Mouse (Mus musculus) hindbrain, embryonic 16.5 days (tissue): ENCODE data around the gene Bche. TPM values are rescaled to one million over a fixed set of nuclear protein-coding genes. Genes with fewer than 3 reads are reported as not detected.

ENCODE experiments used
- ATAC-seq: fragments of 200-750 bp; cut with Nextera tagmentation; 2 replicates; pipeline ENCODE4 v1.8.0; 2017; ENCODE audit warnings: moderate TSS enrichment, moderate library complexity
- H3K27ac ChIP-seq: fragments of 300-500 bp; sonication (generic); 2 replicates; pipeline ENCODE4 v1.5.1; 2014; ENCODE audit warnings: low read depth, mild to moderate bottlenecking, control low read depth, low read length, moderate library complexity
- H3K27me3 ChIP-seq: fragments of 300-500 bp; sonication (generic); replicated peaks from 2 replicates; pipeline ENCODE4 v1.6.1; 2014; ENCODE audit warnings: low read length; ENCODE audit not compliant: control insufficient read depth, insufficient read depth
- H3K36me3 ChIP-seq: fragments of 300-500 bp; sonication (generic); 2 replicates; pipeline ENCODE4 v1.6.1; 2014; ENCODE audit warnings: mild to moderate bottlenecking, low read length, moderate library complexity, mixed read lengths; ENCODE audit not compliant: control insufficient read depth, insufficient read depth
- H3K4me1 ChIP-seq: fragments of 300-500 bp; sonication (generic); 2 replicates; pipeline ENCODE4 v1.6.1; 2014; ENCODE audit warnings: low read depth, low read length; ENCODE audit not compliant: control insufficient read depth, insufficient read depth
- H3K4me2 ChIP-seq: fragments of 300-500 bp; sonication (generic); 2 replicates; pipeline ENCODE4 v1.6.1; 2014; ENCODE audit warnings: mild to moderate bottlenecking, low read length, control low read depth, moderate library complexity
- H3K4me3 ChIP-seq: fragments of 300-500 bp; sonication (generic); 2 replicates; pipeline ENCODE4 v1.5.1; 2014; ENCODE audit warnings: mild to moderate bottlenecking, low read length, control low read depth, moderate library complexity
- H3K9ac ChIP-seq: fragments of 300-500 bp; sonication (generic); 2 replicates; pipeline ENCODE4 v1.6.1; 2014; ENCODE audit warnings: low read depth, mild to moderate bottlenecking, control low read depth, low read length, moderate library complexity
- H3K9me3 ChIP-seq: fragments of 300-500 bp; sonication (generic); 2 replicates; pipeline ENCODE4 v1.6.1; 2014; ENCODE audit warnings: mild to moderate bottlenecking, low read length, moderate library complexity; ENCODE audit not compliant: control insufficient read depth
- WGBS: fragments of 180-500 bp; shearing (Covaris S2); extraction: QIAGEN DNeasy Blood & Tissue Kit; methylation state at CpG from one replicate; pipeline ENCODE4 v1.1.7; 2014; 5-methylcytosine and 5-hydroxymethylcytosine counted together
- polyA plus RNA-seq: library from polyadenylated mRNA; unstranded; fragments of >200 nt; fragmentation: Nextera tagmentation; extraction: Ambion mirVana; gene quantifications from 2 replicates; pipeline ENCODE4 v1.2.1, GENCODE M21; 2015

The Bche gene
- polyA plus RNA-seq, 1 experiment from 2014 or later: 1.9 TPM

GRCm38 (mm10) chr3:73706544-73706943 is 1.7 kb downstream of the Bche start:
- no peak overlapping the region for H3K4me3 ChIP-seq
- no peaks in the 10 kb centered on the region for H3K36me3 ChIP-seq
- H3K4me1 ChIP-seq: no peaks in the 10 kb centered on the region
- H3K27ac ChIP-seq: no peak overlapping the region
- 47% methylated on average over 1 of the region's 1 CpGs for WGBS
- H3K9ac ChIP-seq: no peak overlapping the region
- ATAC-seq: no peak
- H3K9me3 ChIP-seq: no peaks in the 10 kb centered on the region
- H3K27me3 ChIP-seq: no peaks in the 10 kb centered on the region
- no peak overlapping the region for H3K4me2 ChIP-seq

DNA sequence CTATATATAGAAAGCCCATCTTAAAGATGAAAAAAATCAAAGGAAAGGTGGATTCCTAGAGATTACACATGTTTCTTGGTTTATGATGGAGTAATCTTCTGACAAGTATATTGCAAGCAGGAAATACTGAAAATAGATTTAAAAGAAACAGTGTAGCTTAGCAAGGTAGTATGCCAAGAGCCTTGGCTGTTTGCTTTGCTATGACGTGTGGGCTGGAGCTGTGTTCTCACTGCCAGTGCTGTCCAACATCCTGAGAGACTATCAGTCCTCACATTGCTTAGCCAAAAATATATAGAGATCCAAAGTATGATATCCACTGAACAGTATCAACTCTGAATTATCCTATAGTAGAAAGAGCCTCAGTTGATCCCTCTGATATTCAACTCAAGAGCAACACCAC is 9.3 kb downstream of the Bche start:
- H3K27ac ChIP-seq: no peak overlapping the region
- H3K4me2 ChIP-seq: no peak overlapping the region
- no peak overlapping the region for H3K9ac ChIP-seq
- no peaks in the 10 kb centered on the region for H3K9me3 ChIP-seq
- H3K36me3 ChIP-seq: no peaks in the 10 kb centered on the region
- no peak for ATAC-seq
- no peak overlapping the region for H3K4me3 ChIP-seq
- no peaks in the 10 kb centered on the region for H3K4me1 ChIP-seq
- 83% methylated on average over 1 of the region's 1 CpGs for WGBS
- no peaks in the 10 kb centered on the region for H3K27me3 ChIP-seq

DNA sequence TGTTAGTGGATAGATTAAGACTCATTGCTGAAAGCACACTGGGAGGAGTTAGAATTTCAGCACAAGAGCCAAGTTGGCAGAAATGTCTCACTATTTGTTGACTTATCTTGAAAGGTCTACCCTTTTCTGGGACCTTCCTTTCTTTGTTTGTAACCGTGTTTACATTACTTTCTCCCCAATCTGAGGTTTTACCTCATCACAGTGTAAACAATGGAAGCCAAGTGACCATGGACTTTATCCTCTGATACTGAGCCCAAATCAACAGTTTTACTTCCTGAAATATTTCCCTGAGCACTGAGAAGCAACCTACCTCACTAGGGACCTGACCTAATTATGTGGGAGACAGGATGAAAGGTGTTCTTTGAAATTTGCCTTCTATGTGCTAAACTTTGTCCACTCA is 34.9 kb downstream of the Bche start:
- Histone ChIP-seq H3K27ac (no peak overlapping the region), H3K4me3 (no peak overlapping the region), H3K9ac (no peak overlapping the region), H3K27me3 (no peaks in the 10 kb centered on the region), H3K36me3 (no peaks in the 10 kb centered on the region), H3K4me1 (no peaks in the 10 kb centered on the region), H3K9me3 (no peaks in the 10 kb centered on the region), H3K4me2 (no peak overlapping the region)
- WGBS: 83% methylated on average over 1 of the region's 1 CpGs
- ATAC-seq: no peak

- no peak for ATAC-seq
- H3K4me3 ChIP-seq: no peak overlapping the region
- WGBS: 83% methylated on average over 5 of the region's 5 CpGs
Measured at GRCm38 (mm10) chr3:73668172-73668571, 40.0 kb downstream of the Bche start.

DNA sequence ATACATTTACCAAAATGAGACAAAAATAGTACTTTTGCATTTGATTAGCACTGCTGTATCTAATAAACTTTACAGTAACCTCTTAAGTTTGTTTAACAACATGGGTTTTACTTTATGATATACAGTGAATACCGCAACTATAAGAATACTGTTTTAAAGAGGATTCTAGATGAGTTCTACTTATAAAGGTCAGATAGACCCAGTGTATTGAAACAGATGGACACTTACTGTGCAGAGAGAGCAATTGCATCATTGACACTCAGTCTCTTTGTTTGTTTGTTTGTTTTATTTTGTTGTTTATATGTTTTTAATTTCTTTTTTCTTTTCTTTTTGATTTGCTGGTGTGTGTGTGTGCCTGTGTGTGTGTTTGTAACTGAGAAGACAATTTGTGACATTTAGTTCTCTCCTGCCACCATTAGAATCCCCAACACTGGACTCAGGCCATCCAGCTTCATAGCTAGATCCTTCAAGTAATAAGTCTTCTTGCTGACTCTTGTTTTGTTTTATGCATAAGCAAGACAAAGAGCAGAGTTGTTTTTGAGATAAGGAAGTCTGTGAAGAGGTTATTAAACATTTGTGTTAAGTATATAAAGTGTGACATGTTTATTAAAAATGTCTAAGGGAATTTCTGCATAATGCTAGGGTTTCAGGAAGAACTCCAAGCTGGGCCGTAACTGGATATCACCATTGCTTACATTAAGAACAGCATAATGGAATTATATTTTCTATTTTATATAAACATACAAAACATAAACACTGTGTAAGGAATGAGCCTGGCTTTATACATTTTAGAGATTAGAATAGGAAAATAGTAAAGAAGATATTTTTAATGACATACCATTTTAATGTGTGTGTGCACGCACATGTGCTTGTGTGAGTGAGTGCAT is 40.7 kb downstream of the Bche start:
- Histone ChIP-seq H3K27ac (no peak overlapping the region), H3K36me3 (no peaks in the 10 kb centered on the region), H3K4me1 (no peaks in the 10 kb centered on the region), H3K9ac (no peak overlapping the region), H3K4me3 (no peak overlapping the region), H3K4me2 (no peak overlapping the region), H3K9me3 (no peaks in the 10 kb centered on the region), H3K27me3 (no peaks in the 10 kb centered on the region)
- ATAC-seq: no peak
- WGBS: 95% methylated on average over 3 of the region's 3 CpGs

More at GRCm38 (mm10) chr3:73668172-73668571, 40.0 kb downstream of the Bche start:
- no peak overlapping the region for H3K4me2 ChIP-seq
- no peaks in the 10 kb centered on the region for H3K27me3 ChIP-seq
- H3K9ac ChIP-seq: no peak overlapping the region
- no peaks in the 10 kb centered on the region for H3K4me1 ChIP-seq
- H3K36me3 ChIP-seq: no peaks in the 10 kb centered on the region
- no peaks in the 10 kb centered on the region for H3K9me3 ChIP-seq
- no peak overlapping the region for H3K27ac ChIP-seq

- H3K36me3 ChIP-seq: no peaks in the 10 kb centered on the region
- H3K4me2 ChIP-seq: no peak overlapping the region
- H3K4me3 ChIP-seq: no peak overlapping the region
- H3K9ac ChIP-seq: no peak overlapping the region
- H3K9me3 ChIP-seq: no peaks in the 10 kb centered on the region
- ATAC-seq: no peak
- no peaks in the 10 kb centered on the region for H3K27me3 ChIP-seq
- H3K4me1 ChIP-seq: no peaks in the 10 kb centered on the region
- no peak overlapping the region for H3K27ac ChIP-seq
Measured at GRCm38 (mm10) chr3:73650281-73650680, 57.9 kb downstream of the Bche start.

GRCm38 (mm10) chr3:73647064-73647463 is 61.2 kb downstream of the Bche start:
- WGBS: 88% methylated on average over 2 of the region's 2 CpGs
- Histone ChIP-seq H3K4me2 (no peak overlapping the region), H3K27ac (no peak overlapping the region), H3K36me3 (no peaks in the 10 kb centered on the region), H3K27me3 (no peaks in the 10 kb centered on the region), H3K4me1 (no peaks in the 10 kb centered on the region), H3K9ac (no peak overlapping the region), H3K9me3 (no peaks in the 10 kb centered on the region), H3K4me3 (no peak overlapping the region)
- no peak for ATAC-seq

DNA sequence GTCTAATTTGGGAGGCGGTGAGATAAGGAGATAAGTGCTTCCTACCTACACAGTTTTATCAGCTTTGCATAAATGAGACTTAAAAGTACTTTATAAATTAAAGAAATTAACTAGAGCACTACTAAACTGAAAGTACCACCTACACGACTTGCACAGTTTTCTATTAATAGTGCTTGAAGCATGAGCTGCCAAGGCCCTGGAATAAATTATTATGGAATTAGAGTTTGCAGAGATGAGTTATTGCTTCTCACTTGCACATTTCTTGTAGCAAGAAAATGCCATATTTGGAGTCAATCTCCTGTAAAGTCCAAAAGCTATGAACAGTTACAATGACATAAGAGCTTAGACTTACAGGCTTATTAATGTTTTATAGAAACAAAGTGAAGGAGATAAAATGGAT is 96.8 kb downstream of the Bche start:
- ATAC-seq: no peak
- H3K27me3 ChIP-seq: no peaks in the 10 kb centered on the region
- no peak overlapping the region for H3K4me2 ChIP-seq
- H3K9ac ChIP-seq: no peak overlapping the region
- no peaks in the 10 kb centered on the region for H3K36me3 ChIP-seq
- no peaks in the 10 kb centered on the region for H3K4me1 ChIP-seq
- 82% methylated on average over 2 of the region's 2 CpGs for WGBS
- no peaks in the 10 kb centered on the region for H3K9me3 ChIP-seq
- H3K4me3 ChIP-seq: no peak overlapping the region
- no peak overlapping the region for H3K27ac ChIP-seq

DNA sequence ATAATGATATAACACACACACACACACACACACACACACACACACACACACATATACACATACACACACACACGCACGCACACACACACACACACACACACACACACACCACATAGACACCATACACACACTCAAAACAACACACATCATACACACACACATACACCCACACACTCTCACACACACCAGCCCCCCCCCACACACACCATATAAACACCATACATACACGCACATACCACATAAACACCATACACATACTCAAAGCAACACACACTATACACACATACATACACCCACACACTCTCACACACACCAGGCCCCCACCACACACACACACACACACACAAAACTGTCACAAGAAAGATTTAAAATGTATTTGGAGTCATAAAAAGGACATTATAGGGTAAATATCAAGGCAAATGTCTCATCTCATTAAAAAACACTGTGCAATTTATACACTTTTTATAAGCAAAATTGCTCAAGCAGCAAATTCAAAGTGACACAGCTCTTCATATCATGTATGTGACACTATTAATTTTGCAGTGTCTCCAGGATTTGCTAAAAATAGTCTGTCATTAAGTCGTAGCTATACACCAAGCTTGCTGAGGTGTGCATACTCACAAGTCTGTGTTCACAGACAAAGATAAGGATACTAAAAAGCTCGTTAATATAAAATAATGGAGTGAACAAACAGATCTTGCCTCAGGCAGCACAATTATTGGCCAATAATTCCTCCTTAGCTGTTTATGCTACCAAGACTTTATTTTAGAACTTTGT is 116.3 kb downstream of the Bche start:
- Histone ChIP-seq H3K4me2 (no peak overlapping the region), H3K4me1 (no peaks in the 10 kb centered on the region), H3K4me3 (no peak overlapping the region), H3K27ac (no peak overlapping the region), H3K9me3 (no peaks in the 10 kb centered on the region), H3K27me3 (no peaks in the 10 kb centered on the region), H3K9ac (no peak overlapping the region), H3K36me3 (no peaks in the 10 kb centered on the region)
- WGBS: 72% methylated on average over 5 of the region's 5 CpGs
- ATAC-seq: no peak
